Mouse (Mus musculus) liver, embryonic 14.5 days (tissue): ENCODE measurements around the gene Gm42957.
A peak's percentile ranks its signal among the peaks of the same experiment; 100 is the strongest.

Experiments
- CTCF ChIP-seq: IDR thresholded peaks from 2 replicates; pipeline ENCODE4 v1.5.1; 2016; ENCODE audit warnings: antibody characterized with exemption, low read depth, control low read depth
- EP300 ChIP-seq: IDR thresholded peaks from 2 replicates; pipeline ENCODE4 v1.6.1; 2016; ENCODE audit warnings: antibody characterized with exemption, low read depth

- TF ChIP-seq CTCF (peak; percentile 33), EP300 (no peak)
These were observed 57.2 kb downstream of the Gm42957 start for GRCm38 (mm10) chr3:96692506-96692905.
